Mouse (Mus musculus) testis, adult 2 months (tissue): Measurements from ENCODE around the gene Ift140.

Experiments used
- CTCF ChIP-seq: fragments of 200-500 bp; IDR thresholded peaks from 2 replicates; pipeline ENCODE4 v1.5.1; 2012; ENCODE audit warnings: low read depth, mild to moderate bottlenecking, inconsistent platforms, low read length, moderate library complexity; ENCODE audit not compliant: control insufficient read depth, insufficient read depth, insufficient replicate concordance
- POLR2A ChIP-seq: fragments of 200-500 bp; IDR thresholded peaks from 2 replicates; pipeline ENCODE4 v1.6.1; 2012; ENCODE audit warnings: low read depth, mild to moderate bottlenecking, inconsistent platforms, low read length, moderate library complexity; ENCODE audit not compliant: control insufficient read depth

GRCm38 (mm10) chr17:25115664-25116432, 100.0 kb downstream of the Ift140 start, which contains the start of gene Telo2:
- TF ChIP-seq CTCF, result no peak
- TF ChIP-seq POLR2A, result peak; percentile 98
